Mouse (Mus musculus) WW6 (cell line): ENCODE measurements around the gene Tmem258.
A peak's percentile ranks its signal among the peaks of the same experiment; 100 is the strongest.
"Not testable (repeated sequence)": the region's sequence is repeated elsewhere in the genome, so short reads cannot be mapped to it uniquely, and the experiment has no call there.

Experiments
- DNase-seq: peaks from one replicate; pipeline ENCODE4 v3.0.0-alpha.2; 2013; ENCODE audit warnings: low read depth, low spot score

Gene Tmem258

GRCm38 (mm10) chr19:10203848-10204615 is at the start of gene Tmem258, which contains the start of gene Fen1:
Gene Tmem258 (plus strand): TSS chr19:10204014.
Gene Fen1 (minus strand): TSS chr19:10204169.
- DNase-seq = no peak

GRCm38 (mm10) chr19:10157725-10158124 is 46.1 kb upstream of the Tmem258 start:
- no peak for DNase-seq

GRCm38 (mm10) chr19:10163896-10164295 is 39.9 kb upstream of the Tmem258 start:
- DNase-seq = no peak

GRCm38 (mm10) chr19:10165928-10166327 is 37.9 kb upstream of the Tmem258 start:
- not testable (repeated sequence) for DNase-seq

- no peak for DNase-seq
Observed at GRCm38 (mm10) chr19:10167112-10167511, 36.7 kb upstream of the Tmem258 start.

GRCm38 (mm10) chr19:10167951-10168350 is 35.9 kb upstream of the Tmem258 start:
- no peak for DNase-seq

GRCm38 (mm10) chr19:10168441-10168840 is 35.4 kb upstream of the Tmem258 start:
- no peak for DNase-seq

GRCm38 (mm10) chr19:10169179-10169578 is 34.6 kb upstream of the Tmem258 start:
- no peak for DNase-seq

GRCm38 (mm10) chr19:10169692-10170330 is 34.0 kb upstream of the Tmem258 start:
- not testable (repeated sequence) for DNase-seq

- DNase-seq = no peak
Observed at GRCm38 (mm10) chr19:10170466-10170865, 33.3 kb upstream of the Tmem258 start.

- no peak for DNase-seq
Observed at GRCm38 (mm10) chr19:10171359-10171758, 32.5 kb upstream of the Tmem258 start.

- DNase-seq = no peak
Observed at GRCm38 (mm10) chr19:10171846-10172245, 32.0 kb upstream of the Tmem258 start.

- no peak for DNase-seq
Observed at GRCm38 (mm10) chr19:10173116-10173718, 30.6 kb upstream of the Tmem258 start.

- no peak for DNase-seq
Observed at GRCm38 (mm10) chr19:10173844-10174539, 29.8 kb upstream of the Tmem258 start.

- no peak for DNase-seq
Observed at GRCm38 (mm10) chr19:10174956-10175355, 28.9 kb upstream of the Tmem258 start.

GRCm38 (mm10) chr19:10176477-10176876 is 27.3 kb upstream of the Tmem258 start:
- no peak for DNase-seq

GRCm38 (mm10) chr19:10176941-10177372 is 26.9 kb upstream of the Tmem258 start:
- DNase-seq = no peak

GRCm38 (mm10) chr19:10181225-10181624 is 22.6 kb upstream of the Tmem258 start:
- no peak for DNase-seq

GRCm38 (mm10) chr19:10182142-10182541 is 21.7 kb upstream of the Tmem258 start:
- DNase-seq = no peak

GRCm38 (mm10) chr19:10182670-10183298 is 21.0 kb upstream of the Tmem258 start, which contains the start of gene Fads1:
Gene Fads1 (plus strand): TSS chr19:10182888.
- peak; percentile 89 for DNase-seq

GRCm38 (mm10) chr19:10183299-10183983 is 20.4 kb upstream of the Tmem258 start:
- no peak for DNase-seq
